Mouse (Mus musculus) heart, postnatal 0 days (tissue): Measurements from ENCODE around the gene Ccdc42.

ENCODE experiments used
- CTCF ChIP-seq: IDR thresholded peaks from 2 replicates; pipeline ENCODE4 v1.5.1; 2016; ENCODE audit warnings: antibody characterized with exemption, control low read depth, low read depth
- EP300 ChIP-seq: IDR thresholded peaks from 2 replicates; pipeline ENCODE4 v1.6.1; 2016; ENCODE audit warnings: antibody characterized with exemption, low read depth

- no peak for TF ChIP-seq CTCF
- no peak for TF ChIP-seq EP300
Observed at GRCm38 (mm10) chr11:68600551-68601021, 13.8 kb downstream of the Ccdc42 start.
